Mouse (Mus musculus) CH12.LX (cell line): ENCODE data around the gene Msantd1.

ENCODE experiments used
- CHD2 ChIP-seq: IDR thresholded peaks from 2 replicates; pipeline ENCODE4 v1.6.1; 2011; ENCODE audit warnings: low read length, improper control_type of control experiment
- CTCF ChIP-seq, 2 experiments: IDR thresholded peaks in 1 of 2; conservative IDR thresholded peaks in 1 of 2; 2 replicates each; pipeline ENCODE4 v1.5.1; 2011 to 2012; ENCODE audit warnings: low read depth in 2 of 2, low read length in 2 of 2, improper control_type of control experiment in 1 of 2, inconsistent platforms in 1 of 2, mild to moderate bottlenecking in 1 of 2, moderate library complexity in 1 of 2
- ELF1 ChIP-seq: IDR thresholded peaks from 2 replicates; pipeline ENCODE4 v1.6.1; 2014; ENCODE audit warnings: low read depth, mild to moderate bottlenecking, inconsistent platforms, low read length, improper control_type of control experiment
- GABPA ChIP-seq: IDR thresholded peaks from 2 replicates; pipeline ENCODE4 v1.6.1; 2012; ENCODE audit warnings: low read depth, low read length, improper control_type of control experiment, inconsistent platforms; ENCODE audit not compliant: insufficient replicate concordance
- JUND ChIP-seq: conservative IDR thresholded peaks from 2 replicates; pipeline ENCODE4 v1.6.1; 2011; ENCODE audit warnings: low read depth, low read length, improper control_type of control experiment
- KAT2A ChIP-seq: IDR thresholded peaks from 2 replicates; pipeline ENCODE4 v1.6.1; 2012; ENCODE audit warnings: low read length, improper control_type of control experiment, inconsistent platforms; ENCODE audit not compliant: insufficient replicate concordance
- MYC ChIP-seq: IDR thresholded peaks from 2 replicates; pipeline ENCODE4 v1.6.1; 2011; ENCODE audit warnings: low read depth, mild to moderate bottlenecking, improper control_type of control experiment, low read length
- POLR2A ChIP-seq: IDR thresholded peaks from 2 replicates; pipeline ENCODE4 v1.6.1; 2011; ENCODE audit warnings: low read depth, mild to moderate bottlenecking, improper control_type of control experiment, low read length
- POLR2AphosphoS2 ChIP-seq: IDR thresholded peaks from 2 replicates; pipeline ENCODE4 v1.6.1; 2011; ENCODE audit warnings: low read depth, low read length, improper control_type of control experiment
- ZKSCAN1 ChIP-seq: IDR thresholded peaks from 2 replicates; pipeline ENCODE4 v1.6.1; 2012; ENCODE audit warnings: low read depth, inconsistent platforms, low read length, improper control_type of control experiment, borderline replicate concordance

GRCm38 (mm10) chr5:34956151-34956550 lies 48.3 kb downstream of the Msantd1 start:
- TF ChIP-seq POLR2A (no peak), CTCF (conservative IDR thresholded peaks at IDR 0.05 in 1 of 2, IDR thresholded peaks at IDR 0.05 in 1 of 2; ENCODE audit: low read depth in 2 of 2, low read length in 2 of 2) (no peak), ZKSCAN1 (no peak), CHD2 (no peak), KAT2A (no peak), JUND (no peak), ELF1 (no peak), GABPA (no peak), POLR2AphosphoS2 (no peak), MYC (no peak)
